Mouse (Mus musculus) heart, postnatal 4 days (tissue): Measurements from ENCODE around the gene Olfr1047. TPM values are rescaled to one million over a fixed set of nuclear protein-coding genes. Genes with fewer than 3 reads are reported as not detected.
"Not testable (repeated sequence)": the region's sequence is repeated elsewhere in the genome, so short reads cannot be mapped to it uniquely, and the experiment has no call there.

ENCODE experiments used
- DNase-seq: peaks from one replicate; pipeline ENCODE4 v3.0.0; 2021
- total RNA-seq, 2 experiments: library from RNA; stranded (reverse); gene quantifications; 2 replicates each; pipeline ENCODE4 v1.2.3; 2021

The Olfr1047 gene
- not detected for total RNA-seq

- DNase-seq = no peak
Observed at GRCm38 (mm10) chr2:86231301-86231700, at the start of gene Olfr1047. TSS of gene Olfr1047 (minus strand) at chr2:86231401.

GRCm38 (mm10) chr2:86278988-86279387 lies 47.8 kb upstream of the Olfr1047 start, which contains the start of gene Olfr1051:
TSS of gene Olfr1051 (minus strand) at chr2:86279088.
- DNase-seq = not testable (repeated sequence)

GRCm38 (mm10) chr2:86258228-86258627 lies 27.0 kb upstream of the Olfr1047 start, which contains the start of gene Olfr1049:
TSS of gene Olfr1049 (minus strand) at chr2:86258328.
- not testable (repeated sequence) for DNase-seq

- no peak for DNase-seq
Observed at GRCm38 (mm10) chr2:86240189-86240588, 9.0 kb upstream of the Olfr1047 start, which contains the start of gene Olfr1048. TSS of gene Olfr1048 (minus strand) at chr2:86240289.

GRCm38 (mm10) chr2:86219214-86219613 lies 12.0 kb downstream of the Olfr1047 start, which contains the start of gene Olfr1046:
TSS of gene Olfr1046 (minus strand) at chr2:86219314.
- no peak for DNase-seq

- no peak for DNase-seq
Observed at GRCm38 (mm10) chr2:86202909-86203308, 28.3 kb downstream of the Olfr1047 start, which contains the start of gene Olfr1045. TSS of gene Olfr1045 (minus strand) at chr2:86203009.

GRCm38 (mm10) chr2:86195863-86196262 lies 35.3 kb downstream of the Olfr1047 start:
- DNase-seq = no peak

- no peak for DNase-seq
Observed at GRCm38 (mm10) chr2:86185583-86185982, 45.6 kb downstream of the Olfr1047 start, which contains the start of gene Olfr52. TSS of gene Olfr52 (minus strand) at chr2:86185683.

GRCm38 (mm10) chr2:86179950-86180349 lies 51.3 kb downstream of the Olfr1047 start:
- no peak for DNase-seq

GRCm38 (mm10) chr2:86177720-86178119 lies 53.5 kb downstream of the Olfr1047 start, which contains the start of gene Olfr1044:
TSS of gene Olfr1044 (minus strand) at chr2:86177820.
- DNase-seq = no peak

Other genes starting within 250 kb of the Olfr1047 start
- not detected for gene Olfr1031, start 241.1 kb downstream of the Olfr1047 start, total RNA-seq
- not detected for gene Olfr1032, start 225.9 kb downstream of the Olfr1047 start, total RNA-seq
- 1 to 10 TPM in 1 of 2 experiments, under 1 TPM in 1; 0.43 to 1.1 TPM for gene Olfr1033, start 210.8 kb downstream of the Olfr1047 start, total RNA-seq
- gene Olfr1034, start 185.5 kb downstream of the Olfr1047 start, total RNA-seq = under 1 TPM in 1 of 2 experiments, not detected in 1; 0.07 TPM
- not detected for gene Olfr1036, start 157.4 kb downstream of the Olfr1047 start, total RNA-seq
- gene Olfr1037, start 144.0 kb downstream of the Olfr1047 start, total RNA-seq = not detected
- gene Olfr1039, start 95.5 kb downstream of the Olfr1047 start, total RNA-seq = not detected
- not detected for gene Olfr1040, start 84.7 kb downstream of the Olfr1047 start, total RNA-seq
- gene Olfr1042, start 69.6 kb downstream of the Olfr1047 start, total RNA-seq = not detected
- gene Olfr1043, start 63.9 kb downstream of the Olfr1047 start, total RNA-seq = not detected
- gene Olfr1044, start 53.6 kb downstream of the Olfr1047 start, total RNA-seq = not detected
- gene Olfr52, start 45.7 kb downstream of the Olfr1047 start, total RNA-seq = not detected
- gene Olfr1045, start 28.4 kb downstream of the Olfr1047 start, total RNA-seq = not detected
- not detected for gene Olfr1046, start 12.1 kb downstream of the Olfr1047 start, total RNA-seq
- not detected for gene Olfr1048, start 8.9 kb upstream of the Olfr1047 start, total RNA-seq
- gene Olfr1049, start 26.9 kb upstream of the Olfr1047 start, total RNA-seq = not detected
- not detected for gene Olfr1051, start 47.7 kb upstream of the Olfr1047 start, total RNA-seq
- not detected for gene Olfr1052, start 61.1 kb upstream of the Olfr1047 start, total RNA-seq
- not detected for gene Olfr1053, start 83.9 kb upstream of the Olfr1047 start, total RNA-seq
- gene Olfr1054, start 104.0 kb upstream of the Olfr1047 start, total RNA-seq = not detected
- not detected for gene Olfr1055, start 118.9 kb upstream of the Olfr1047 start, total RNA-seq
- gene Olfr1056, start 131.1 kb upstream of the Olfr1047 start, total RNA-seq = not detected
- not detected for gene Olfr1057, start 147.0 kb upstream of the Olfr1047 start, total RNA-seq
- gene Olfr1058, start 157.2 kb upstream of the Olfr1047 start, total RNA-seq = not detected
- not detected for gene Olfr1061, start 182.6 kb upstream of the Olfr1047 start, total RNA-seq
- not detected for gene Olfr1062, start 195.3 kb upstream of the Olfr1047 start, total RNA-seq
- gene Olfr1065, start 219.2 kb upstream of the Olfr1047 start, total RNA-seq = not detected
- not detected for gene Olfr1066, start 224.9 kb upstream of the Olfr1047 start, total RNA-seq